Mouse (Mus musculus) ES-E14 (cell line): ENCODE measurements around the gene Esrra. TPM values are rescaled to one million over a fixed set of nuclear protein-coding genes. Genes with fewer than 3 reads are reported as not detected.

ENCODE experiments used
- DNase-seq: peaks from one replicate; pipeline ENCODE4 v3.0.0-alpha.2; 2013; ENCODE audit warnings: low read depth, low spot score
- H3K27ac ChIP-seq: 2 replicates; pipeline ENCODE4 v1.5.1; 2012; ENCODE audit warnings: low read depth, mild to moderate bottlenecking, low read length, moderate library complexity, mixed read lengths; ENCODE audit not compliant: poor library complexity, insufficient read depth, severe bottlenecking
- H3K36me3 ChIP-seq: 2 replicates; pipeline ENCODE4 v1.6.1; 2012; ENCODE audit warnings: mild to moderate bottlenecking, low read length, moderate library complexity, mixed read lengths; ENCODE audit not compliant: control insufficient read depth, poor library complexity, insufficient read depth, severe bottlenecking
- H3K4me1 ChIP-seq, 2 experiments: fragments of 150-350 bp in 1 of 2; sonication (generic) in 1 of 2; 2 replicates each; pipeline ENCODE4 v1.6.1; 2012; ENCODE audit warnings: low read length in 2 of 2, mild to moderate bottlenecking in 1 of 2, mixed read lengths in 1 of 2; ENCODE audit not compliant: control insufficient read depth in 2 of 2, insufficient read depth in 2 of 2, poor library complexity in 1 of 2
- H3K4me3 ChIP-seq, 2 experiments: fragments of 150-350 bp in 1 of 2; sonication (generic) in 1 of 2; 2 replicates each; pipeline ENCODE4 v1.5.1; 2012; ENCODE audit warnings: low read length in 2 of 2, low read depth in 1 of 2, mild to moderate bottlenecking in 1 of 2, mixed read lengths in 1 of 2; ENCODE audit not compliant: insufficient read depth in 1 of 2, poor library complexity in 1 of 2, severe bottlenecking in 1 of 2
- H3K9ac ChIP-seq: 2 replicates; pipeline ENCODE4 v1.6.1; 2012; ENCODE audit warnings: low read depth, mild to moderate bottlenecking, low read length, mixed read lengths; ENCODE audit not compliant: poor library complexity, insufficient read depth, severe bottlenecking
- H3K9me3 ChIP-seq: fragments of 150-350 bp; sonication (generic); 2 replicates; pipeline ENCODE4 v1.6.1; 2012; ENCODE audit warnings: low read depth, mild to moderate bottlenecking, low read length; ENCODE audit not compliant: control insufficient read depth, insufficient read depth
- CHD2 ChIP-seq: IDR thresholded peaks from 2 replicates; pipeline ENCODE4 v1.6.1; 2014; ENCODE audit warnings: mild to moderate bottlenecking, low read depth, low read length, inconsistent platforms
- HCFC1 ChIP-seq: IDR thresholded peaks from 2 replicates; pipeline ENCODE4 v1.6.1; 2012; ENCODE audit warnings: low read length, inconsistent platforms, borderline replicate concordance; ENCODE audit not compliant: insufficient read depth
- MAFK ChIP-seq: IDR thresholded peaks from 2 replicates; pipeline ENCODE4 v1.6.1; 2014; ENCODE audit warnings: mild to moderate bottlenecking, low read depth, low read length, inconsistent platforms; ENCODE audit not compliant: insufficient read depth
- ZC3H11A ChIP-seq: IDR thresholded peaks from 2 replicates; pipeline ENCODE4 v1.6.1; 2012; ENCODE audit warnings: low read depth, mild to moderate bottlenecking, inconsistent platforms, low read length, borderline replicate concordance
- ZNF384 ChIP-seq: IDR thresholded peaks from 2 replicates; pipeline ENCODE4 v1.6.1; 2012; ENCODE audit warnings: low read depth, low read length, inconsistent platforms
- in situ Hi-C, 2 experiments: fragments of 600-800 bp; cut with MboI; formaldehyde crosslinking; loops; one replicate each; pipeline ENCODE4 v1.15.1; 2025; ENCODE audit warnings: low sequenced_read_pairs in 2 of 2, inconsistent platforms in 1 of 2; ENCODE audit not compliant: unreplicated experiment in 2 of 2
- total RNA-seq: library from RNA; depleted of rRNA; stranded (reverse); fragments of 300-350 nt; gene quantifications from 2 replicates; pipeline ENCODE4 v1.2.3, GENCODE M21; 2012

Gene Esrra
- total RNA-seq, 1 experiment: 23.1 TPM

DNA sequence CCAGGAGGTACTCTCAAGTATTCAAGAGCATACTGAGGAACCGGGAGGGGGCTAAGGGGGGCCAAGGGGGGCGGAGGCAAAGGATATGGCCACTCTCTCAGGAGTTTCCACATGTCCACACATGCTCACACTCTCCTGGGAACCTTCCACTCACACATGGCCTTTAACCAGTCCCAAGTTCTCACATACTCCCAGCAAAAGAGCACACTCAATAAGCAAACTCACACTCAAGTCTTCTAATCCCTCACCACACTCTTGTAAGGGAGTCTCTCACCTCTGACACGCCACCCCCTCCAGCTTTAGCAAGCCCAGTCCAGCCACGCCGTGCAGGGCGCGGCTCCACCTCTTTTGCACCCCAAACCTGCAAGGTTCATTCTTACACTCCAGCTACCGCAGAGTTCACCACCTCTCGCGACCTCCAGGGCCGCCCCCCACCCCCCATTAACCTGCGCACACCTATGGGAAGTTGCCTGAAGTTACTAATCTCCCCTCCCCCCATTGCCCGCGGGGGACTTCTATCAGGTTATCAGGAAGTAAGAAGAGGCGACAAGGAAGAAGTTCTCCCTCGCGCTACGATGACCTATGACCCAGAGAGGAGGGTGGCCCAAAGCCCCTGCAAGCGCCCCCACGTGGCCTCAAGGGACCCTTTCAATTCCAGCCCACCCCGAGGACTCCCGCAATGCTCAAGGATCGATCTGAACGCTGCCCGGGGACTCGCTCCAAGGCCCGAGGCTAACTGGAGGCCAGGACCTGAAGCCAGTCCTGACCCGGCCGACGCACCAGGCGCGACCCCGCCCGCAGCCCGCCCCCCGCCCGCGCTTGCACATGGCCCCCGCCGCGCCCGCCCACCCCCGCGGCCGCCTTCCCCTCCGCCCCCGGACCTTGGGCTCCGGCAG, 624 bp downstream of the Esrra start:
- peaks cover 3 to 15% of the 10 kb centered on the region in 2 experiments; a peak in 3 of 4 replicates for H3K4me1 ChIP-seq
- H3K27ac ChIP-seq: peak overlapping the region; percentile 77
- in situ Hi-C loops: no loop called here
- TF ChIP-seq HCFC1: no peak
- no peak; the same call in 1 of the 2 replicates for TF ChIP-seq CHD2
- TF ChIP-seq MAFK: no peak
- TF ChIP-seq ZC3H11A: no peak
- no peak for TF ChIP-seq ZNF384
- H3K4me3 ChIP-seq: peak overlapping the region; percentile 72 to 83
- H3K9ac ChIP-seq: peak overlapping the region; percentile 83
- no peaks in the 10 kb centered on the region for H3K9me3 ChIP-seq
- peaks cover 2% of the 10 kb centered on the region; the same call in 1 of the 2 replicates for H3K36me3 ChIP-seq
- DNase-seq: peak; percentile 61

DNA sequence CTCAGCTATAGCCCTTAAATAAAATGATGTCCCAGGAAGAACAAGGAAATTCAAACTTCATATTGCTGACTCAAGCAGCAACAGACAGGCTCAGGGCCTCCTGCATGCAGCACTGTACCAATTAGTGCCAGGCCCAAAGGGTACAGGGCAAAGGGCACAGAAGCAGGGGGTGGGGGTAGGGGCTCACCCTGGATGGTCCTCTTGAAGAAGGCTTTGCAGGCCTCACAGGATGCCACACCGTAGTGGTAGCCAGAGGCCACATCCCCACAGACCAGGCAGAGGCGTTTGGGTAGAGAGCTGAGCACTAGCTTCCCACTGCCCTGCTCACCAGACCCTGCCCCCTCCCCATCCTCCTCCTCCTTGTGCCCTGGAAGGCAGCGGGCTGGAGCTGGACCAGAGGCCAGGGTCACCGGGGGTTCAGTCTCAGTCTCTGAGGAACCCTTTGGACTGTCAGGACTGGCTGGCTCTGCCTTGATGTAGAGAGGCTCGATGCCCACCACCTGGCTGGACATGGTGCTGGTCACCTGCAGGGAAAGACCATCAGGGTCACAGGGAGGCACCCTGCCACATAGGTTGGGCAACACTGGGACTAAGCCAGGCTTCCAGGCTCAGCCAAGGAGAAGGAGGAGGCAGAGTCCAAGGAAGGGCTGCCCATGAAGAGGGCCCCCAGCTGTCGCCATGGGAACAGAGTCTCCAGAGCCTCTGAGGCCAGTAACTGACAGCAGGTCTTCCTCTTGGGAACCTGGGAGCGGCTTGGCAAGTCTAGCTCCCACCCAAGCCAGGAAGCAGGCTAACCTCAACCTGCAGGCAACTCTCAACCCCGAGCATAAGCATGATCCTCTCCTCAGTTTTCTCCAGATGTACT, 1.5 kb downstream of the Esrra start:
- TF ChIP-seq ZNF384: no peak
- no peak for TF ChIP-seq MAFK
- no peak for TF ChIP-seq ZC3H11A
- no peak for TF ChIP-seq CHD2
- no peak for TF ChIP-seq HCFC1
- DNase-seq: no peak
- Histone ChIP-seq H3K9me3 (no peaks in the 10 kb centered on the region), H3K4me1 (peaks cover 3 to 13% of the 10 kb centered on the region in 2 experiments; a peak in 3 of 4 replicates), H3K4me3 (peak overlapping the region; percentile 72 to 83), H3K36me3 (peaks cover 2% of the 10 kb centered on the region; the same call in 1 of the 2 replicates), H3K27ac (no peak overlapping the region), H3K9ac (0 out of 2 replicates have a peak overlapping the region, but pooled peaks have one; percentile 12)
- in situ Hi-C loops: no loop called here

- no peak for TF ChIP-seq MAFK
- TF ChIP-seq ZNF384: no peak
- no peak for TF ChIP-seq ZC3H11A
- TF ChIP-seq HCFC1: no peak
- TF ChIP-seq CHD2: no peak
- in situ Hi-C loops: no loop called here
- H3K9ac ChIP-seq: no peak overlapping the region
Observed at GRCm38 (mm10) chr19:6919431-6919830, 2.2 kb downstream of the Esrra start.

DNA sequence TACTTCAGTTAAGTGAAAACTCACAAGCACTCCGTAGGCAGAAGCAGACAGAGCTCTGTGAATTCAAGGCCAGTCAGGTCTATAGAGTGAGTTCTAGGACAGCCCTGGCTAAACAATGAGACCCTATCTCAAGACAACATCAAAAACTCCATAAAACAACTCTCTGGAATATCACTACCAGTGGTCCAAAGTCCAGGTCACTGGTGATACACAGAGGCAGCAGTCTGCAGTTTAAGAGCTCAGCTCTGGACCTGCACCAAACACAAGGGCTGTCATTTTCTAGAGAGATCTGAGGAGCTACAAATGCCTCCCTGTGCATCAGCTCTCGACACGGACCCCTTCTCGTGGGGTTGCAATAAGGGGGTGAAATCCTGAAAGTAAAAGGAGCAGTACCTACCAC, 3.3 kb downstream of the Esrra start:
- Histone ChIP-seq H3K36me3 (peaks cover 4% of the 10 kb centered on the region; the same call in 1 of the 2 replicates), H3K4me3 (no peak overlapping the region), H3K9ac (no peak overlapping the region), H3K27ac (no peak overlapping the region), H3K4me1 (peaks cover 3 to 11% of the 10 kb centered on the region in 2 experiments; a peak in 3 of 4 replicates), H3K9me3 (no peaks in the 10 kb centered on the region)
- in situ Hi-C loops: no loop called here
- TF ChIP-seq ZC3H11A: no peak
- TF ChIP-seq CHD2: no peak
- no peak for TF ChIP-seq ZNF384
- TF ChIP-seq HCFC1: no peak
- TF ChIP-seq MAFK: no peak
- DNase-seq: no peak

More at GRCm38 (mm10) chr19:6919431-6919830, 2.2 kb downstream of the Esrra start:
- DNase-seq: no peak
- no peak overlapping the region for H3K27ac ChIP-seq
- peaks cover 2% of the 10 kb centered on the region; the same call in 1 of the 2 replicates for H3K36me3 ChIP-seq
- peaks cover 3 to 11% of the 10 kb centered on the region in 2 experiments; a peak in 3 of 4 replicates for H3K4me1 ChIP-seq
- no peaks in the 10 kb centered on the region for H3K9me3 ChIP-seq
- H3K4me3 ChIP-seq: no peak overlapping the region
